Mouse (Mus musculus) left cerebral cortex, adult 8-10 months (tissue): ENCODE measurements around the gene Utf1. TPM values are rescaled to one million over a fixed set of nuclear protein-coding genes. Genes with fewer than 3 reads are reported as not detected.
A peak's percentile ranks its signal among the peaks of the same experiment; 100 is the strongest.

Experiments
- DNase-seq, 2 experiments: peaks; one replicate each; pipeline ENCODE4 v3.0.0; 2022; ENCODE audit warnings: low spot score in 2 of 2
- total RNA-seq, 4 experiments: library from RNA; stranded (reverse); gene quantifications; 2 replicates each; pipeline ENCODE4 v1.2.4; 2022

The Utf1 gene
- total RNA-seq, 4 experiments from 2014 or later, result not detected

DNA sequence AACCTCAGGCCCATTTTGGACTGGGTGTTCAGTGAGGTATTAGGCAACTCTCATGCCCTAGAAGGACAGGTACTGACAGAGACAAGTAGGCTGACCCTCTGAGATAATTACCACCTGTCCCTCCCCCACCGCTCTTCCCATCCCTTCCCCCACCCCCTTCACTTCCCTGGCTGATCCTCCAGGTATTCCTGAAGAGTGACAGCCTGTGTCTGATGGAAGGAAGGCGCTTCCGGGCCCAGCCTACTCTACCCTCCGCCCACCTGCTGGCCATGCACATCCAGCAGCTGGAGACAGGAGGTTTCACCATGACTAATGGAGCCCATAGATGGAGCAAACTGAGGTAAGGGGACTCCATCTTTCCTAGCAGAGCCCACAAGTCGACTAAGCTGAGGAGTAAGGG lies 5.8 kb upstream of the Utf1 start:
- DNase-seq, result no peak

DNA sequence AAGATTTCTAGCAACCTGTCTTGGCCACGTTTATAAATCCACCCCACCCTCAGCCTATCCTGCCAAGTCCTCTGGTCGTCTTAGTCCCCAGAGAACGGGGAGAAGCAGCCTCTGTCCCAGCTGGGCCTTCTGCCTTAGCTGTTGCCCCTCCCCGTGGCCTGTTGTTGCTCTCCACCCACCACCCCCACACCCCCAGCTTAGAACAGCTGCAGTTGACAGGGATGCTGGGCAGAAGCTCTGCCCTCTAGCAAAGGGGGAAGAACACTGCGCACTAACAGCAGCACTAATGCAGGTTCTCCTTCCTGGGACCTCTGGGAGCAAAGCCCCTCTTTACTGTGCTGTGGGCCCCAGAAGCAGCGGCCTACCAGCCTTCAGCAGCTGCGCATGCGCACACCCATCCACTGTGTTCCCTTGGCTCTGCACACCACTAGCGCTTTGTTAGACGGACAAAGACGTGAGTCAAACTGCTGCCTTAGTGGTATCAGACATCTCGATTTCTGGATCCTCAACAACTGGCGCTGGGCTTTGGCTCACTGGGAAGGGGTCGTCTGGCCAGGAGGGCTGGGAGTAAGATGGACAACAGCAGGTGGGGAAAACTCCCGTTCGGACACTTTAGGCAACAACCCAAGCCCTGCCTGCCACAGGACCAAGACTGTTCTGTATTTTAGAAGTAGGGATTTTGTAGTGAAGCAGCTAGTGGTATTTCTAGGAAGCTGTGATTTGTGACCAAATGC lies 2.9 kb upstream of the Utf1 start:
- DNase-seq, result no peak

DNA sequence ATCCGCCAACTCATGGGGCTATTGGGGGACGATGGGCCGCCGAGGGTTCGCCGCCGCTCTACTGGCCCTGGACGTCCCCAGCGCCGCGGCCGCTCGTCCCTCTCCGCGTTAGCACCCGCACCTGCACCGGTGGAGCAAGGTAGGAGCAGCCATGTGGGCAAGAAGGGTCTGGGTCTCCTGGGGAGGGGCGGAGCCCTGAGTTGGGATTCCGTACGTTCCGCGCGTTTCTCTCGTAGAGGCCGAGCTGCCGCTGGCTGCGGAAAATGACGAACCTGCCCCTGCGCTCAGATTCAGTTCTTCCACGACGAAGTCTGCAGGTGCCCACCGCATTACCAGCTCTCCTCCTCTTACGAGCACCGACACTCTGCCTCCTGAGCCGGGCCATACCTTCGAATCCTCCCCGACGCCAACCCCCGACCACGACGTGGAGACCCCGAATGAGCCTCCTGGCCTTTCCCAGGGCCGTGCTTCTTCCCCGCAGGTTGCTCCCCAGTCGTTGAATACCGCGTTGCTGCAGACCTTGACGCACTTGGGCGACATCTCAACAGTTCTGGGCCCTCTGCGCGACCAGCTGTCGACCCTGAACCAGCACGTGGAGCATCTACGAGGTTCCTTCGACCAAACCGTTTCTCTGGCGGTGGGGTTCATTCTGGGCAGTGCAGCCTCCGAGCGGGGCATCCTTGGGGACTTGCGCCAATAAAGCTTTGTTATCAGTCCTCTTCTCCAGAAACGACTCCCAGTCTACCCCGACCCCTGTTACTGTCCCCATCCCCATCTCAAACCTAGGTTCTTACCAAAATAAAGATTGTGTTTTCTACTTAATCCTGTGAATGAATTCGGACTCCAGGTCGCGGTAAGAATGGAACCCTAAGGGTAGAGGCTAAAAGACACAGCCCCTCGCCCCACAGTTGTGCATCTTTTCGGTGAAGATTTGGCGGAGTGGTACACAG lies 977 bp downstream of the Utf1 start:
- no peak for DNase-seq

DNA sequence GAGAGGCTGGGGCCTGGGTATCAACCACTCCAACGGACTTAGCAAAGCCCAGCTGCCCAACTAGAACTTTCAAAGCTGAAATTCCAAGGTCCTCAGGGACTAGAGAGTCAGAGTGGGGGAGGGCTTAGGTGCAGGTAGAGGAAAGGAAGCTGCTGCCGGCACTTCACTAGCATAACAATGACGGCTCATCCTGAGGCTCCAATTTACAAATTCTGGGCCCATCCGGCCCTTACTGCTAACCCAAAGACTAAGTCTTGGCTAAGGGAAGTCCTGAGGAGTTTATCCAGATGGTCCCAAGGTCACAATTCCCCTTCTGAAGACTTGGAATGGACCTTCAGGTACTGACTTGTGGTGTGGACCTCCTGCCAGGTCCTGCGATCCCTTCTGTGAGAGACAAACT lies 1.9 kb downstream of the Utf1 start:
- DNase-seq, result no peak

DNA sequence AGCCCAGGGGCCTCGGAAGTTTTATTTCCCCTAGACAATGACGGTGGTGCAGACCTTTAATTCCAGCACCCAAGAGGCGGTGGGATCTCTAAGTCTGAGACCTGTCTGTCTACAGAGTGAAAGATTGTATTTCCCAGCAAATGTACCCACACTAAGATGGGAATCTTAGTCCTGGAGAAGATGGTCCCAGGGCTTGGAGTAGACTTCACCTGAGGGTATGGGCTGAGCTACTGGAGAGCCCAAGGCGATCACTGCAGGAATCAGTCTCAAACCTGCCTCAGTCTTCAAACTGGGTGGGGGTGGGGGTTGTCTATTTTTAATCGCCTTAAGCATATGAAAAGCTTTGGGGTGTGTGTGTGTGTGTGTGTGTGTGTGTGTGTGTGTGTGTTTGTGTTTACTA lies 2.4 kb downstream of the Utf1 start:
- no peak for DNase-seq

DNA sequence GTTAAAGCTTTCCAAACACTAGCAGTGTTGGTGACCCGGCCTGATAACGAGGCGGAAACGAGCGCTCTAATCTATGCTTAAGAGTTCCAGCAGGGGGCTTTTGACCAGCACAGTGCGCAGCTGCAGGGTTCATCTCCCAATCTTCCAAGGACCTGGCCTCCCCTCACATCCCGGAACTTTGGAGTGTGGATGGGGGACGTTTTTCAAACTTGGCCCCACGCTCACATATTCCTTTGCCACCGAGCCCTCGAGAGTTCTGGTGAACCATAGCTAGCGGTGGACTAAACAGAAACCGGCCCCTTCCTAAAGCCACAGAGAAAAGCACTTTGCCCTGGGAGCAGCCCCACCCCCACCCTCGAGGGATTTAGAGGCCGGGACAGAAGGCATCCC lies 6.3 kb downstream of the Utf1 start:
- DNase-seq, result no peak

DNA sequence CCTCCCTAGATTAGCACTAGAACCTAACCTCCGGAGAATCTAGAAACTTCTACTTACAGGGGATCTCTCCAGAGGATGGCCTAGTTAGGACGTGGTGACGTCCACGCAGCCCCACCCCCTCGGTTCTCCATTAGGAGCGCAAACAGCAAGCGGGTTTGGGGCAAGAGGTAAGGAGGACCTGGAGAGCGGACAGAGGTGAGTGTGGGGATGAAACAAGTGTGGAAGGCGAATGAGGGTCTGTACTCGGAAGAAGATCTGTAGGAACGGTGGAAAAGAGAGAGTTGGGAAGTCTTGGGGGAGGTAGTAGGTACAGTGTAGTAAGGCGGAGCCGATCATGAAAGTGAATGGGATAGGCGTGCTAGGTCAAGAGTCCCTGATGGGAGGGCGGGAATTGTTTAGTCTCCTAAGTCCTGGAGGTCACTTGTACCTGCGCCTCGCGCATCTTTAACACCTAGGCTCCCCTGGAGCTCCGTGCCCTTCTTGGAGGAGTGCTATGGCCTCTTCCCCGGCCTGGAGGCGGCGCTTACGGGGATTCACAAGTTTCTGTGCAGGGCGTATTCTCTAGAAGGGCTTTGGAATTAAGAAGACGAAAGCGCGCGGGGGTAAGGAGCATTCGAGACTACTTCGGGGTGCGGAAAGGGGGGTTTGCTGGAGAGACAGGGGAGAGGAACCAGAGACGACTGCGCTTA lies 6.8 kb downstream of the Utf1 start:
- DNase-seq, result no peak

DNA sequence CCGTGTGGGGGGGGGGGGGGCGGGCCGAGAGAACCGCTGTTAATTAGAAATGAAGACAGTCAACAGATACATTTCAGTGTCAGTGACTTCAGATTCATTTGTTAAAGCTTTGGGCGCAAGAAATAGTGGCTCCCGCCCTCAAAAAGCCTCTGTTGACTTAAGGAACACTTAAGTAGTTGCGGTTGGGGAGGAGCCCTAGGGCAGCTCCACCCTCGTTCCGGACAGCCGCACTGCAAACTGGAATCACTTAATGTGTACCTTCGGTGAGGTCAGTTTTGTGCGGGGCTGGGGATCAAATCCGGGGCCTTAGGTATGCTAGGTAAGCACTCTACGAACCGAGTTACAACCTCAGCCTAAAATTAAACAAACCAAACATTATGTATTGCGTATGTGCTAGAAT lies 7.5 kb downstream of the Utf1 start:
- DNase-seq, result no peak

DNA sequence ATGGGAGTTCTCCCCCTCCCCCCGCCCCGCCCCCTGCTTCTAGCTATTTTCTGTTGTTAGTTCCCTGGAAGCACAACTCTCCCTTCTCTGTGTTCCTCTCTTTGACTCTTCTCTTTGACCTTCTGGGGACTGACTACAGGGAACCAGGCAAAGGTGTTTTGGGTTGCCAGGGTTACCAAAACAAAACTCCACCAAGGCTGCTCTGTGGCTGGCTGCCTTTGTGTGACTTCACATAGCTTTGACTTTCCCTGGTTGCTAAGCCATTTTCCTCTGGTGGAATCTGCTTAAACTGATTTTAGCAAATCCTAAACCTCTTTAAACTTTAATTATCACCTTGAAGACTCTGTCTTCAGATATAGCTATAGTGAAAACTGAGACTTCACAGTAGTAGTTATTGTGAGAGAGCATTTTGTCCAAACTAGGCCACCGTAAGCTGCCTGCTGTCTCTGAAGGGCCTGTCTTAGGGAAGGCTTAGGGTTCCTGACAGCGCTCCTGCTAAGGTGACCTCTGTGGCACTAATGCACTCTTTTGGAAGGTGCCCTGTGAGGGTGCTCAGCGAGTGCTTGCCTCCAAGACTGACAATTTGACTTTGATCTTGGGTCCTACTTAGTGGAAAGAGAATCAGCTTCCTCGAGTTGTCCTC lies 8.5 kb downstream of the Utf1 start:
- DNase-seq, result no peak

DNA sequence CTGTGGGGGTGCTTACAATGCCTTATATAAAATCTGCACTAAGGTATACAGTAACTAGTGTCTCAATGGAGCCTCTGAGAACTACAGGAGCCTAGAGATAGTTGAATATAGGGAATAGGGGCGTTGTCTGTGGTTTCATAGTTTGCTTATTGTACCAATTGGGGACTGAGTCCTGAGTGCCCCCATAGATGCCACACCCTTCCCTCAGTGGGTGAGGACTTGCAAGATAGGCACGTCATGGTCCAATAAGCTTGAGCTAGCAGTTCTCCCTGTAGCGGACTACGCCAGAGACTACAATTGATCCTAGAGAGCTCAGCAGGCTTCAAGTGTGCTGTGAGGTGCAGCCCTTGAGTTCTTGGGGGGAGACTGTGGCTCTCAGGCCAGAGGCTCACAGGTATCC lies 11.9 kb downstream of the Utf1 start:
- no peak for DNase-seq

DNA sequence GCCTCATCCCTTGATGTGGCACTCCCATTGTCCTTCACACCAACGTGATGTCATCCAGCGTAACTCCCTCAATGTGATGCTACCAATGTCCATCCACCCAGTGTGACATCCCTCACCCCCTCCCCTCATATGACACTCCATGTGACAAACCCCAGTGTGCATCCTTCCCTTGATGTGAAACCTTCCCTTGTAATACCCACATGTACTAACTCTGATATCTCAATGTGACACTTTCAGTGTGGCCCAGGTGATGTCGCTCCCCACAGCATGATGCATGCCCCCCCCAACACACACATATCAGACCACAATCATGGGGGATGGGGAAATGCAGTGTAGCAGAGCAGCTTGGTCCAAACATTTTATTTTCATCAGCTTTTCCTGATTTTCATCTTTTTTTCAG lies 13.1 kb downstream of the Utf1 start:
- no peak for DNase-seq

DNA sequence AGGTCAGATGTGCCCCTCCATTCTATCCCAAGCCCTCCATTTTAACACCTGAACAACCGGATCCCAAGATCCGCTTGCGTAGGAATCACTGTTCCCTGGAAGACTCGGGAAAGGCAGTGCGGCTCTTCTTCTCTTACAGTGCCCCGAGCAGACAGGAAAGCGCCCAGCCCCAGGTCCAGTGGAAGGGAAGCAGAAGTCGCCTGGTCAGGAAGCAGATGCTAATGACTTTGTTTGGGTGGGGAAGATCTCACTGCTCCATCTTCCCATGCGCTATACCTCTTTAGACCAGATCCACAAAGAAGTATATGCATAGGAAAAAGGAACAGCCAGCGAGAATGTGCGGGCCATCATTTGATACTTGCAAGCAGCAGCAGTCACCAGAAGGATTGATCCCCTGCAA lies 13.8 kb downstream of the Utf1 start:
- DNase-seq, result no peak

DNA sequence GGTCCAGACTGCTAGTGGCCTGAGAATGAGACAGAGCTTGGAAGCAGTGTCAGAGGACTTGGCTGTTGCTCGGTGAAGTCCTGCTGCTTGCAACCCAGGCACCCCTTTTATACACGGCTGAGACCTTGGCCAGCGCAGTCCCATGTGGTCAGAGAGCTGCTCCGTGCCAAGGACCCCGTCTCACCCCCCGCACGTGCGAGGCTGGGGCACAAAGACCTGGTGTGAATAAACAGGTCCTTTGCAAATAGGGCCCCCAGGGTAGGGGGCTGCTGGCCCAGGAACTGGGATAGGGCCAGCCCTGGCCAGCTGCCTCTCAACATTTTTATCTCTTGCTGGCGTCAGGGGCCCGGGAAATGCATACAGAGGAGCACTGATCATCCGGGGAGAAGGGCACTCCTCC lies 14.4 kb downstream of the Utf1 start:
- no peak for DNase-seq

DNA sequence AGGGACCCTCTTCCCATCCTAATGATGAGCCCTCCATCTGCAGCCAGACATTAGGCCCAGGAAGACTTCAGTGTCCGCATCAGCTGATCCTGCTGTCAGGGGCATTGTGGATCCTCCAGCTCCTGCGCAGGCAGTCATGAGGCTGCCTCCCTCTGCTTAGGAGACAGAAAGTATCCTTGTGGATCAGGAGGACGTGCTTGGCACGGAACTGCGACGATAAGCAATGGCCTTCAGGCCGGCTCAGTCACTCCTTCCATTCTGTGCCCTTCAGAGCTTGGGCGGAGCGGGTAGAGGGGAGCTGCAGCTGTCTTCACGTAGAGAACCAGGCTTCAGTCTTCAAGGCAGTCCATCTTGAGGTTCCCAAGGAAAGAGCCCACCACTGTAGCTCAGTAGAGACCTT lies 17.6 kb downstream of the Utf1 start:
- DNase-seq, result no peak

DNA sequence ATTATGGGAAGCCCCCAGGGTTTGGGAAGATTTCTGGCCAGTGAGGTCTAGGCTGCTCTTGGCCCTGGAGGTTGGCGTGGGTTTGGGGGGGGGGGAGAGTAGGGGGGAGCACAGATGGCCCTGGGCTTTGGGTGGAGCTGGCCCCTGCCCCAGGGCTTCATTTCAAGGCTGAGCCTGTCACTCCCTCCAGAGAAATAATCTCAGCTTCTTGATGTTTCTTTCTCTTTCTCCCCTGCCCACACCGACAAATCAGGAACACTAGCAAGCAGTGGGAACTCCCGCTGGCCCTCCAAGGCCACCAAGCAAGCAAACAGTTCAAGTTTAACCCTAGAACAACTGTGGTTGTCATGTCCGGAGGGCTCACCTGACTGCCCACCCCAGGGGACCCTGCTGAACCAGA lies 20.2 kb downstream of the Utf1 start:
- DNase-seq, result no peak

DNA sequence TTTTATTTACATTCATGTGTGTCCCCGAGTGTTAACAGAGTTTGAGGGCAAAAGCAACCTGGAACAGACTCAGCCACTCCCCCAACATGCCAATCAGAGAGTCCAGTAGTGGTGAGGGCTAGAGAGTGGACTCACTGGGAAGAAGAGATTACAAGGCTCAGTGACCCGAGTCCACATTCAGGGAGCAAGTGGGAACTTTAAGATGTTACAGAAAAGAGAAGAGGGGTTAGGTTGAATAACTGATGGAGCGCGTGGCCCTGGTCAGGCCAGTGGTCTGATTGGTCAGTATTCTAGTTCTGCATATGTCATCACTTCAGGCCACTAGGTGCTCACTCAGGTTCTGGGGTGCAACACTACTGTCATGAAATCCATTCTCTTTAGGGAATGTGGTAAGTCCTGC lies 23.6 kb downstream of the Utf1 start:
- no peak for DNase-seq

DNA sequence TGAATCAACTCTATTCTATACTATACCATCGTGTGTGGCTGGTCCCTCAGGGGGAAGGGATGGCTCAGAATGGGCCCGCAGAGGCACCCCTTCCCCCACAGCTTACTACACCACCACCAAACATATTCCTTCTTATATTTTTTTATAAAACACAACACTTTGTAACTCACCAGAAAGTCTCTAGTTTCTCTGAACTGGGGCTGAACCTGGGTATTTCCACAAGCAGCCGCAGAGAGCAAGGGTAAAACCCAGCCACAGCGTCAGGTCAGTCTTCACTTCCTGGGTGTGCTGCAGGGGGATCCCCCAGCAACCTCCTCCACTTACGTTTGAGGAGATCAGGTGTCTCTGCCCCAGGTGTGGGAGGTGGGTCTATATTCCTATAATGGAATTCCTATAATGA lies 24.8 kb downstream of the Utf1 start:
- no peak for DNase-seq

DNA sequence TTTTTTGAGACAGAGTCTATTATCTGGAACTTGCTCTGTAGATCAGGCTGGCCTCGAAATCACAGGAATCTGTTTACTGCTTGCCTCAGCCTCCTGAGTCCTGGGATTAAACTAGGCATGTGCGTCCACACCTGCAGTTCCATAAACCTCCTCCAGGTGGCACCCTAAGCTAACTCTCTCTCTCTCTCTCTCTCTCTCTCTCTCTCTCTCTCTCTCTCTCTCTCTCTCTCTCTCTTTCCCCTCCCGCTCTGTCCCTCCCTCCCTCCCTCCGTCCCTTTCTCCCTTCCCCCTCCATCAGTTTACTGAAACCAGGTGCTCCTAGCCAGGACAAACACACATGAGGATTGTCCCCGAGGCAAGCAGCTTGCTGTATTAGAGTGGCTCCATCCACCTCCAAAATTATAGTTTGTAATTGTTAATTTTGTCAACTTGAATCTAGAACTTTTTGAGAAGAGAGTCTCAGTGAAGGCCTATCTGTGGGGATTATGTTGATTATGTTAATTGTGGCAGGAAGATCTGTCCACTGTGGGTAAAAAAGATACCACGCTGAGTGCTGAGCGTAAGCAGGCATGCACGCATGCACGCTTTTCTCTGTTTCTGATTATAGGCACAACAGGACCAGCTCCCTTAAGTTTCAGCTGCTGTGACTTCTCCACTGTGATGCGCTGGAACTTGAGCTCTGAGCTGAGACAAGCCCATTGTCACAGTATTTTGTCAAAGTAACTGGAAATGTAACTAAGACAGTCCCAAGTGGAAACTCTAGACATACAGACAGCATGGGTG lies 25.9 kb downstream of the Utf1 start:
- peak; percentile 73 to 76 for DNase-seq

DNA sequence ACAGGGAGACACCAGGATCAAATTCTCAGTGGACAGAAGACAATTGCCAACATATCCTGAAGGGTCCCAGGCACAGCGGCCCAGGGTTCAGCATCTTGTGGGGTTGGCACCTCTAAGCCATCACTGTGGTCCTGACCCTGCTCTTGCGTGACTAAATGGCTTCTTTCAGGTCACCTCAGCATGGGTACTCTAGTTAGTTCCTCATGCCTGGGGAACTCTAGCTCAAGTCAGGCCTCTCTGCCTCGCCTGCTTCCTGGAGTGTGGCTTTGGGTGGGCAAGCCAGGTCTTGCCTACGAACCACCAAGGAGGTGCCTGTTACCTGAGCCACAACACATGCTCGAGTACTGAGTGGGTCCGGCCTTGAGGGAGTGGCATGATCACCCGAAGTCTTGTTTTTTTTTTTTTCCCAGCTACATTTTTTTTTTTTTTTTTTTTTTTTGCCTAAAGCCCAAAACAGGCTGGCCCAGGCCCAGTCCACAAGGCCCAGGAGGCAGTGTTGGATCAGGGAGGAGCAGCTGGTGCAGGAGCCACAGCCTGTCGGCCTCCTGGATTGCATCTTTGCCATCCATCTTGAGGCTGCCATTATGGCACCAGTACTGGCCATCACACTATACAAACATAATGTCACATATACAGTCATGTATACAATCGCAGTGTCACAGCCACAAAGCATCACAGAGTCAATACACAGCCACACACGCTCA lies 26.8 kb downstream of the Utf1 start:
- no peak for DNase-seq

DNA sequence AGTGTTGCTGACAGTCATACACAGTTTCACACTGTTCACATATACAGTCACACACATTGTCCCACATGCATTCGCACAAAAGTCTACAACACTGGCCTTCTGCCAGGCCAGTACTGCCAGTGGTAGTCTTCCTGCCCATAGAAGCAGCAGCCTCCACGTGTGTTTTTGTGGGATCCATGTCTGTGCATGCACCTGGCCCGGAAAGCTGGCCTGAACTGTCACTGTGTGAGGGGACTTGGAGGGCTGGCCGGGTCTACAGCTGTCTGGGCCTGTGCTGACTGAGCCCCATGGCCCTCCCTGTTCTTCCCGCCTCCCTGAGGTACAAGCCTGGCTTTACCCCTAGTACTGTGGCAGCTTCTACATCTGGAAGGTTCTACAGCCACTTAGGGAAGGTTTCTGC lies 27.4 kb downstream of the Utf1 start:
- no peak for DNase-seq
